Mouse (Mus musculus) ES-E14 (cell line): ENCODE measurements at regions not wholly inside any gene's neighbourhood (a gene's known extent, or its start where the extent isn't known, plus 50 kb on each side); places are given as distances from the start of the nearest gene placed in this dataset.

Experiments
- DNase-seq: peaks from one replicate; pipeline ENCODE4 v3.0.0-alpha.2; 2013; ENCODE audit warnings: low read depth, low spot score
- H3K27ac ChIP-seq: 2 replicates; pipeline ENCODE4 v1.5.1; 2012; ENCODE audit warnings: low read depth, mild to moderate bottlenecking, low read length, moderate library complexity, mixed read lengths; ENCODE audit not compliant: poor library complexity, insufficient read depth, severe bottlenecking
- H3K36me3 ChIP-seq: 2 replicates; pipeline ENCODE4 v1.6.1; 2012; ENCODE audit warnings: mild to moderate bottlenecking, low read length, moderate library complexity, mixed read lengths; ENCODE audit not compliant: control insufficient read depth, poor library complexity, insufficient read depth, severe bottlenecking
- H3K4me1 ChIP-seq, 2 experiments: fragments of 150-350 bp in 1 of 2; sonication (generic) in 1 of 2; 2 replicates each; pipeline ENCODE4 v1.6.1; 2012; ENCODE audit warnings: low read length in 2 of 2, mild to moderate bottlenecking in 1 of 2, mixed read lengths in 1 of 2; ENCODE audit not compliant: control insufficient read depth in 2 of 2, insufficient read depth in 2 of 2, poor library complexity in 1 of 2
- H3K4me3 ChIP-seq, 2 experiments: fragments of 150-350 bp in 1 of 2; sonication (generic) in 1 of 2; 2 replicates each; pipeline ENCODE4 v1.5.1; 2012; ENCODE audit warnings: low read length in 2 of 2, low read depth in 1 of 2, mild to moderate bottlenecking in 1 of 2, mixed read lengths in 1 of 2; ENCODE audit not compliant: insufficient read depth in 1 of 2, poor library complexity in 1 of 2, severe bottlenecking in 1 of 2
- H3K9ac ChIP-seq: 2 replicates; pipeline ENCODE4 v1.6.1; 2012; ENCODE audit warnings: low read depth, mild to moderate bottlenecking, low read length, mixed read lengths; ENCODE audit not compliant: poor library complexity, insufficient read depth, severe bottlenecking
- H3K9me3 ChIP-seq: fragments of 150-350 bp; sonication (generic); 2 replicates; pipeline ENCODE4 v1.6.1; 2012; ENCODE audit warnings: low read depth, mild to moderate bottlenecking, low read length; ENCODE audit not compliant: control insufficient read depth, insufficient read depth
- CHD2 ChIP-seq: IDR thresholded peaks from 2 replicates; pipeline ENCODE4 v1.6.1; 2014; ENCODE audit warnings: mild to moderate bottlenecking, low read depth, low read length, inconsistent platforms
- HCFC1 ChIP-seq: IDR thresholded peaks from 2 replicates; pipeline ENCODE4 v1.6.1; 2012; ENCODE audit warnings: low read length, inconsistent platforms, borderline replicate concordance; ENCODE audit not compliant: insufficient read depth
- MAFK ChIP-seq: IDR thresholded peaks from 2 replicates; pipeline ENCODE4 v1.6.1; 2014; ENCODE audit warnings: mild to moderate bottlenecking, low read depth, low read length, inconsistent platforms; ENCODE audit not compliant: insufficient read depth
- ZC3H11A ChIP-seq: IDR thresholded peaks from 2 replicates; pipeline ENCODE4 v1.6.1; 2012; ENCODE audit warnings: low read depth, mild to moderate bottlenecking, inconsistent platforms, low read length, borderline replicate concordance
- ZNF384 ChIP-seq: IDR thresholded peaks from 2 replicates; pipeline ENCODE4 v1.6.1; 2012; ENCODE audit warnings: low read depth, low read length, inconsistent platforms
- in situ Hi-C, 2 experiments: fragments of 600-800 bp; cut with MboI; formaldehyde crosslinking; loops; one replicate each; pipeline ENCODE4 v1.15.1; 2025; ENCODE audit warnings: low sequenced_read_pairs in 2 of 2, inconsistent platforms in 1 of 2; ENCODE audit not compliant: unreplicated experiment in 2 of 2

GRCm38 (mm10) chr15:93982091-93982490 lies 386.4 kb upstream of the Prickle1 start:
- no peaks in the 10 kb centered on the region for H3K4me1 ChIP-seq
- H3K9me3 ChIP-seq, result no peaks in the 10 kb centered on the region
- DNase-seq, result no peak
- no peak overlapping the region for H3K9ac ChIP-seq
- no peak for TF ChIP-seq ZNF384
- no peak for TF ChIP-seq MAFK
- TF ChIP-seq HCFC1, result no peak
- no peak for TF ChIP-seq CHD2
- no peak for TF ChIP-seq ZC3H11A
- no peak overlapping the region for H3K4me3 ChIP-seq
- in situ Hi-C loops, result no loop called here
- H3K36me3 ChIP-seq, result no peaks in the 10 kb centered on the region
- no peak overlapping the region for H3K27ac ChIP-seq

GRCm38 (mm10) chr15:93977494-93977893 lies 381.8 kb upstream of the Prickle1 start:
- H3K36me3 ChIP-seq, result no peaks in the 10 kb centered on the region
- H3K27ac ChIP-seq, result no peak overlapping the region
- no peak for DNase-seq
- no peak for TF ChIP-seq ZNF384
- TF ChIP-seq ZC3H11A, result no peak
- TF ChIP-seq CHD2, result no peak
- TF ChIP-seq HCFC1, result no peak
- TF ChIP-seq MAFK, result no peak
- in situ Hi-C loops, result no loop called here
- no peaks in the 10 kb centered on the region for H3K9me3 ChIP-seq
- no peak overlapping the region for H3K9ac ChIP-seq
- no peak overlapping the region for H3K4me3 ChIP-seq
- no peaks in the 10 kb centered on the region for H3K4me1 ChIP-seq

- in situ Hi-C loops, result no loop called here
- no peak overlapping the region for H3K27ac ChIP-seq
Measured at GRCm38 (mm10) chr15:93974727-93975126, 379.0 kb upstream of the Prickle1 start.

GRCm38 (mm10) chr15:93972979-93973378 lies 377.3 kb upstream of the Prickle1 start:
- H3K4me3 ChIP-seq, result no peak overlapping the region
- H3K4me1 ChIP-seq, result no peaks in the 10 kb centered on the region
- in situ Hi-C loops, result no loop called here
- H3K9me3 ChIP-seq, result no peaks in the 10 kb centered on the region
- H3K27ac ChIP-seq, result no peak overlapping the region
- no peaks in the 10 kb centered on the region for H3K36me3 ChIP-seq
- no peak for DNase-seq
- no peak for TF ChIP-seq MAFK
- TF ChIP-seq ZC3H11A, result no peak
- no peak for TF ChIP-seq HCFC1
- no peak for TF ChIP-seq CHD2
- TF ChIP-seq ZNF384, result no peak
- H3K9ac ChIP-seq, result no peak overlapping the region

More at GRCm38 (mm10) chr15:93974727-93975126, 379.0 kb upstream of the Prickle1 start:
- Histone ChIP-seq H3K4me1 (no peaks in the 10 kb centered on the region), H3K9me3 (no peaks in the 10 kb centered on the region), H3K9ac (no peak overlapping the region), H3K4me3 (no peak overlapping the region), H3K36me3 (no peaks in the 10 kb centered on the region)
- no peak for DNase-seq
- TF ChIP-seq HCFC1 (no peak), ZNF384 (no peak), MAFK (no peak), ZC3H11A (no peak), CHD2 (no peak)

GRCm38 (mm10) chr15:93961950-93962349 lies 366.3 kb upstream of the Prickle1 start:
- H3K9me3 ChIP-seq, result no peaks in the 10 kb centered on the region
- H3K27ac ChIP-seq, result no peak overlapping the region
- TF ChIP-seq ZNF384 (no peak), CHD2 (no peak), ZC3H11A (no peak), HCFC1 (no peak), MAFK (no peak)
- DNase-seq, result no peak
- no peaks in the 10 kb centered on the region for H3K4me1 ChIP-seq
- H3K4me3 ChIP-seq, result no peak overlapping the region
- no peaks in the 10 kb centered on the region for H3K36me3 ChIP-seq
- no peak overlapping the region for H3K9ac ChIP-seq
- in situ Hi-C loops, result no loop called here
